Mouse (Mus musculus): ENCODE results near the gene Abtb1. TPM values are rescaled to one million over a fixed set of nuclear protein-coding genes. Genes with fewer than 3 reads are reported as not detected.

Abtb1 gene
- polyA plus RNA-seq, 1 experiment from 2014 or later = 16.0 TPM

DNA sequence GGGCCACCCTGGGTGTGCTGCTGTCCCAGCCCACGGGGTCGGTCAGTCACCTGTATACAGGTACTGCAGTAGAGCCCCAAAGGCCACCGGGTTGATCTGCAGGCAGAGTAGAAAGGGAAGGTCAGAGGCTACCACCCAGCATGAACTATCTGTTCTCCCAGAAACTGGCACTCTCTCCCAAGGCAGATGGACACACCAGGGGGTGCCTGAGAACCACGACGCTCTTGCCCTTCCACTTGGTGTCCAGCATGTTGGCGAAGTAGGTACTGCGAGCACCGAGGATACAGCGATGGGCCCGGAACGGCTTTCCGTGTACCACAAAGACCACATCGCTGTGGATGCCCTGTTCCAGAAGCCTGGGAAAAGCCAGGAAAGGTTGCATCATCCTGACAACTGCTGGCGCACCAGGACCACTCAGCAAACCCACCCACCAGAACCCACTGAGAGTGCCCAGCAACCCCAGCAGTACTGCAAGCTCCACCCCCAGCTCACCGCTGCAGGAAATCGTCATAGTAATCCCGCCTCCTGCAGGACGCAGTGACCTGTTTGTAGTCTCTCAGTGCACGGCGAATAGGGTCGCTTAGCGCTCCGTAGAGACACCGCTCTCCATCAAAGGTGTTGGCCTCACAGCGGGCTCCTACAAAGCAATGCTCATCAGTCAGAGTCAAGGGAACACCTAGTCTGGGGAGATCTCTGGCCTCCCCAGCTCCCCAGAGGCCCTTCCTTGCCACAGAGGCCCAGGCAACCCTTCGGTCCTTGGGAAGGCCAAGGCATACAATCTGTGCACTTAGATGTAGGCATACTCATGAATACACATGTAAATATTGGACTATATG is 2.4 kb downstream of the Abtb1 start:
- 75% methylated on average over 26 of the region's 26 CpGs for WGBS (ENCODE audit: insufficient replicate concordance)
- peaks cover 9% of the 10 kb centered on the region; the same call in 1 of the 2 replicates for H3K36me3 ChIP-seq (ENCODE audit: control insufficient read depth, insufficient read depth, low read length)

GRCm38 (mm10) chr6:88838613-88839012 is 3.2 kb downstream of the Abtb1 start:
- Histone ChIP-seq H3K4me1 (ENCODE audit: control insufficient read depth, insufficient read depth, low read length) (peaks cover 17% of the 10 kb centered on the region), H3K27me3 (ENCODE audit: control insufficient read depth, insufficient read depth, low read length) (no peaks in the 10 kb centered on the region), H3K36me3 (ENCODE audit: control insufficient read depth, insufficient read depth, low read length) (peaks cover 9% of the 10 kb centered on the region; the same call in 1 of the 2 replicates), H3K9ac (ENCODE audit: low read depth, low read length) (no peak overlapping the region), H3K4me3 (ENCODE audit: low read depth, low read length) (no peak overlapping the region), H3K9me3 (replicated peaks; ENCODE audit: control insufficient read depth, low read length) (no peaks in the 10 kb centered on the region), H3K4me2 (no peak overlapping the region), H3K27ac (ENCODE audit: low read depth, low read length) (no peak overlapping the region)
- 89% methylated on average over 10 of the region's 10 CpGs for WGBS (ENCODE audit: insufficient replicate concordance)
- ATAC-seq (replicated peaks; ENCODE audit: insufficient number of reproducible peaks, low FRiP score, low TSS enrichment) = no peak

More for the DNA sequence above, 2.4 kb downstream of the Abtb1 start:
- Histone ChIP-seq H3K4me1 (ENCODE audit: control insufficient read depth, insufficient read depth, low read length) (peaks cover 12% of the 10 kb centered on the region), H3K4me2 (no peak overlapping the region), H3K9me3 (replicated peaks; ENCODE audit: control insufficient read depth, low read length) (no peaks in the 10 kb centered on the region), H3K4me3 (ENCODE audit: low read depth, low read length) (no peak overlapping the region), H3K27ac (ENCODE audit: low read depth, low read length) (no peak overlapping the region), H3K27me3 (ENCODE audit: control insufficient read depth, insufficient read depth, low read length) (no peaks in the 10 kb centered on the region), H3K9ac (ENCODE audit: low read depth, low read length) (no peak overlapping the region)
- ATAC-seq (replicated peaks; ENCODE audit: insufficient number of reproducible peaks, low FRiP score, low TSS enrichment) = no peak

- Histone ChIP-seq H3K27ac (ENCODE audit: low read depth, low read length) (no peak overlapping the region), H3K9ac (ENCODE audit: low read depth, low read length) (no peak overlapping the region), H3K9me3 (replicated peaks; ENCODE audit: control insufficient read depth, low read length) (no peaks in the 10 kb centered on the region), H3K36me3 (ENCODE audit: control insufficient read depth, insufficient read depth, low read length) (peaks cover 9% of the 10 kb centered on the region; the same call in 1 of the 2 replicates), H3K4me2 (no peak overlapping the region), H3K4me3 (ENCODE audit: low read depth, low read length) (no peak overlapping the region), H3K27me3 (ENCODE audit: control insufficient read depth, insufficient read depth, low read length) (no peaks in the 10 kb centered on the region), H3K4me1 (ENCODE audit: control insufficient read depth, insufficient read depth, low read length) (peaks cover 17% of the 10 kb centered on the region)
- 92% methylated on average over 12 of the region's 12 CpGs for WGBS (ENCODE audit: insufficient replicate concordance)
- ATAC-seq (replicated peaks; ENCODE audit: insufficient number of reproducible peaks, low FRiP score, low TSS enrichment) = no peak
Measured at GRCm38 (mm10) chr6:88837999-88838398, 3.8 kb downstream of the Abtb1 start.

GRCm38 (mm10) chr6:88836178-88836819 is 5.5 kb downstream of the Abtb1 start:
- Histone ChIP-seq H3K36me3 (ENCODE audit: control insufficient read depth, insufficient read depth, low read length) (peaks cover 9% of the 10 kb centered on the region; the same call in 1 of the 2 replicates), H3K4me3 (ENCODE audit: low read depth, low read length) (no peak overlapping the region), H3K9ac (ENCODE audit: low read depth, low read length) (no peak overlapping the region), H3K27ac (ENCODE audit: low read depth, low read length) (no peak overlapping the region), H3K4me2 (no peak overlapping the region), H3K4me1 (ENCODE audit: control insufficient read depth, insufficient read depth, low read length) (peaks cover 14% of the 10 kb centered on the region), H3K9me3 (replicated peaks; ENCODE audit: control insufficient read depth, low read length) (no peaks in the 10 kb centered on the region), H3K27me3 (ENCODE audit: control insufficient read depth, insufficient read depth, low read length) (no peaks in the 10 kb centered on the region)
- 87% methylated on average over 28 of the region's 28 CpGs for WGBS (ENCODE audit: insufficient replicate concordance)
- no peak for ATAC-seq (replicated peaks; ENCODE audit: insufficient number of reproducible peaks, low FRiP score, low TSS enrichment)

DNA sequence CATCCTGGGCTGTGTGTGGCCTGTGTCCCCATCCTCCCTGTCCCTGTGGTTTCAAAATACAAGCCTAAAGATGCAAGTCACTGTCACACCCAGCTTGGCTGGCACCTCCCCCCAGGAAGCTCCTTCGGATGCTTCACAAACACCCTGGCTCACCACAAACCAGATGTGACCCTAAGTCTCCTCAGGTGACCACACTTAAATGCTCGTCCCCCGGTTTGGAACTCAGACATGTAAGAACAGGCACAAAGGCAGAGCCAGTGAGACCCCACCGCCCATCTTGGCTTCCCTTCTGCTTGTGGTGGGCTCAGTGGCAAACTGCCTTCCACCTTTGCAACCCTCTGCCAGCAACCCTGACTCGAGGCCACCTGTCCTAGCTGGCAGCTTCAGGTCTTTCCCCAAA is 6.7 kb downstream of the Abtb1 start:
- no peak for ATAC-seq (replicated peaks; ENCODE audit: insufficient number of reproducible peaks, low FRiP score, low TSS enrichment)
- no peak overlapping the region for H3K4me3 ChIP-seq (ENCODE audit: low read depth, low read length)
- H3K9me3 ChIP-seq (replicated peaks; ENCODE audit: control insufficient read depth, low read length) = no peaks in the 10 kb centered on the region
- H3K4me2 ChIP-seq = no peak overlapping the region
- no peak overlapping the region for H3K9ac ChIP-seq (ENCODE audit: low read depth, low read length)
- H3K36me3 ChIP-seq (ENCODE audit: control insufficient read depth, insufficient read depth, low read length) = peaks cover 9% of the 10 kb centered on the region; the same call in 1 of the 2 replicates
- no peak overlapping the region for H3K27ac ChIP-seq (ENCODE audit: low read depth, low read length)
- peaks cover 7% of the 10 kb centered on the region for H3K4me1 ChIP-seq (ENCODE audit: control insufficient read depth, insufficient read depth, low read length)
- WGBS (ENCODE audit: insufficient replicate concordance) = 76% methylated on average over 5 of the region's 5 CpGs
- H3K27me3 ChIP-seq (ENCODE audit: control insufficient read depth, insufficient read depth, low read length) = 0 out of 2 replicates have a peak, but pooled peaks cover 3% of the 10 kb centered on the region

- Histone ChIP-seq H3K27ac (ENCODE audit: low read depth, low read length) (no peak overlapping the region), H3K27me3 (ENCODE audit: control insufficient read depth, insufficient read depth, low read length) (0 out of 2 replicates have a peak, but pooled peaks cover 3% of the 10 kb centered on the region), H3K36me3 (ENCODE audit: control insufficient read depth, insufficient read depth, low read length) (peaks cover 9% of the 10 kb centered on the region; the same call in 1 of the 2 replicates), H3K9me3 (replicated peaks; ENCODE audit: control insufficient read depth, low read length) (no peaks in the 10 kb centered on the region), H3K9ac (ENCODE audit: low read depth, low read length) (no peak overlapping the region), H3K4me3 (ENCODE audit: low read depth, low read length) (no peak overlapping the region), H3K4me1 (ENCODE audit: control insufficient read depth, insufficient read depth, low read length) (peaks cover 7% of the 10 kb centered on the region), H3K4me2 (no peak overlapping the region)
- ATAC-seq (replicated peaks; ENCODE audit: insufficient number of reproducible peaks, low FRiP score, low TSS enrichment) = 0 out of 2 replicates have a peak, but pooled peaks have one; percentile 37
- WGBS (ENCODE audit: insufficient replicate concordance) = 72% methylated on average over 5 of the region's 5 CpGs
Measured at GRCm38 (mm10) chr6:88833340-88834140, 8.2 kb downstream of the Abtb1 start.

DNA sequence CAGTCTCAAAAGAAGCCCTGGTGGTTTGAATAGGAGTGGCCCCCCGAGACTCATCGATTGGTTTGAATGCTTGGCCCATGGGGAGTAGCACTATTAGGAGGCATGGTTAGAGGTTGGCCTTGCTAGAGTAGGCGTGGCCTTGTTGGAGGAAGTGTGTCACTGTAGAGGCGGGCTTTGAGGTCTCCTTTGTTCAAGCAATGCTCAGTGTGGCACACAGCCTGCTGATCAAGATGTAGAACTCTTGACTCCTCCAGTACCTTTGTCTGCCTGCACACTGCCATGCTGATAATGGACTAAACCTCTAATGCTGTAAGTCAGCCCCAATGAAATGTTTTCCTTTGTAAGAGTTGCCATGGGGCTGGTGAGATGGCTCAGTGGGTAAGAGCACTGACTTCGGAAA is 9.1 kb downstream of the Abtb1 start:
- WGBS (ENCODE audit: insufficient replicate concordance) = 76% methylated on average over 5 of the region's 5 CpGs

DNA sequence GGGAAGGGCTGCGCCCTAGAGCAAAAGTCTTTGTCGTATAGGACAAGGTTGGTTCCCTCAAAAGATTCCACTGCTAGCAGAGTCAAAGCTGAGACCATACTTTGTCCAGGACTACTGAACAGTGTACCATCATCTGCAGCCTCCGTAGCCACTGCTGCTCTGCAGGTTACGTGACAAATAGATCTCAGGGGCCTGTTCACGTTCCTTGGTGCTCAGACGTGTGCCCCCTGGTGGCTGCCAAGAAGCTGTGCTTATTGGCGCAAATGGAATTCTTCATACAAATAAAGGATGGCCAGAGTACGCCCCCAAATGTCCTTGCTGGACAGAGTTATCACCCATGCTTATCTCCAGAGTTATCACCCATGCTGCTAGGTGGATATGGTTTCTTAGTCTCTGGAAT is 10.3 kb downstream of the Abtb1 start:
- Histone ChIP-seq H3K27me3 (ENCODE audit: control insufficient read depth, insufficient read depth, low read length) (0 out of 2 replicates have a peak, but pooled peaks cover 3% of the 10 kb centered on the region), H3K4me1 (ENCODE audit: control insufficient read depth, insufficient read depth, low read length) (peaks cover 14% of the 10 kb centered on the region), H3K9me3 (replicated peaks; ENCODE audit: control insufficient read depth, low read length) (no peaks in the 10 kb centered on the region)

More for the DNA sequence above, 9.1 kb downstream of the Abtb1 start:
- Histone ChIP-seq H3K4me3 (ENCODE audit: low read depth, low read length) (no peak overlapping the region), H3K9ac (ENCODE audit: low read depth, low read length) (no peak overlapping the region), H3K27me3 (ENCODE audit: control insufficient read depth, insufficient read depth, low read length) (0 out of 2 replicates have a peak, but pooled peaks cover 3% of the 10 kb centered on the region), H3K36me3 (ENCODE audit: control insufficient read depth, insufficient read depth, low read length) (peaks cover 9% of the 10 kb centered on the region; the same call in 1 of the 2 replicates), H3K9me3 (replicated peaks; ENCODE audit: control insufficient read depth, low read length) (no peaks in the 10 kb centered on the region), H3K27ac (ENCODE audit: low read depth, low read length) (no peak overlapping the region), H3K4me1 (ENCODE audit: control insufficient read depth, insufficient read depth, low read length) (peaks cover 7% of the 10 kb centered on the region), H3K4me2 (no peak overlapping the region)
- no peak for ATAC-seq (replicated peaks; ENCODE audit: insufficient number of reproducible peaks, low FRiP score, low TSS enrichment)

More for the DNA sequence above, 10.3 kb downstream of the Abtb1 start:
- ATAC-seq (replicated peaks; ENCODE audit: insufficient number of reproducible peaks, low FRiP score, low TSS enrichment) = no peak
- WGBS (ENCODE audit: insufficient replicate concordance) = 26% methylated on average over 8 of the region's 8 CpGs
- Histone ChIP-seq H3K36me3 (ENCODE audit: control insufficient read depth, insufficient read depth, low read length) (peaks cover 6% of the 10 kb centered on the region; the same call in 1 of the 2 replicates), H3K4me2 (no peak overlapping the region), H3K9ac (ENCODE audit: low read depth, low read length) (no peak overlapping the region), H3K4me3 (ENCODE audit: low read depth, low read length) (no peak overlapping the region), H3K27ac (ENCODE audit: low read depth, low read length) (no peak overlapping the region)
